Mouse (Mus musculus) midbrain, embryonic 15.5 days (tissue): ENCODE results near the gene Rbfox3. TPM values are rescaled to one million over a fixed set of nuclear protein-coding genes. Genes with fewer than 3 reads are reported as not detected.

ENCODE experiments used
- ATAC-seq: fragments of 200-750 bp; cut with Nextera tagmentation; replicated peaks from 2 replicates; pipeline ENCODE4 v1.8.0; 2017; ENCODE audit warnings: moderate TSS enrichment
- H3K27ac ChIP-seq: fragments of 300-500 bp; sonication (generic); 2 replicates; pipeline ENCODE4 v1.5.1; 2015; ENCODE audit warnings: mild to moderate bottlenecking, inconsistent platforms
- H3K27me3 ChIP-seq: fragments of 300-500 bp; sonication (generic); replicated peaks from 2 replicates; pipeline ENCODE4 v1.6.1; 2015; ENCODE audit warnings: inconsistent platforms
- H3K36me3 ChIP-seq: fragments of 300-500 bp; sonication (generic); replicated peaks from 2 replicates; pipeline ENCODE4 v1.6.1; 2015; ENCODE audit warnings: inconsistent platforms
- H3K4me1 ChIP-seq: fragments of 300-500 bp; sonication (generic); 2 replicates; pipeline ENCODE4 v1.6.1; 2015; ENCODE audit warnings: inconsistent platforms
- H3K4me2 ChIP-seq: fragments of 300-500 bp; sonication (generic); 2 replicates; pipeline ENCODE4 v1.6.1; 2015; ENCODE audit warnings: inconsistent platforms, mild to moderate bottlenecking, moderate library complexity
- H3K4me3 ChIP-seq: fragments of 300-500 bp; sonication (generic); 2 replicates; pipeline ENCODE4 v1.5.1; 2015; ENCODE audit warnings: mild to moderate bottlenecking, inconsistent platforms
- H3K9ac ChIP-seq: fragments of 300-500 bp; sonication (generic); 2 replicates; pipeline ENCODE4 v1.6.1; 2015; ENCODE audit warnings: mild to moderate bottlenecking, inconsistent platforms
- H3K9me3 ChIP-seq: fragments of 300-500 bp; sonication (generic); 2 replicates; pipeline ENCODE4 v1.6.1; 2016; ENCODE audit warnings: inconsistent platforms
- WGBS: fragments of 180-500 bp; shearing (Covaris S2); methylation state at CpG from one replicate; pipeline ENCODE4 v1.1.7; 2015; ENCODE audit warnings: mixed read lengths; 5-methylcytosine and 5-hydroxymethylcytosine counted together
- polyA plus RNA-seq: library from polyadenylated mRNA; unstranded; fragments of >200 nt; fragmentation: Nextera tagmentation; extraction: Ambion mirVana; gene quantifications from 2 replicates; pipeline ENCODE4 v1.2.1, GENCODE M21; 2015

Rbfox3 gene
- polyA plus RNA-seq, 1 experiment from 2014 or later, result 54.2 TPM

DNA sequence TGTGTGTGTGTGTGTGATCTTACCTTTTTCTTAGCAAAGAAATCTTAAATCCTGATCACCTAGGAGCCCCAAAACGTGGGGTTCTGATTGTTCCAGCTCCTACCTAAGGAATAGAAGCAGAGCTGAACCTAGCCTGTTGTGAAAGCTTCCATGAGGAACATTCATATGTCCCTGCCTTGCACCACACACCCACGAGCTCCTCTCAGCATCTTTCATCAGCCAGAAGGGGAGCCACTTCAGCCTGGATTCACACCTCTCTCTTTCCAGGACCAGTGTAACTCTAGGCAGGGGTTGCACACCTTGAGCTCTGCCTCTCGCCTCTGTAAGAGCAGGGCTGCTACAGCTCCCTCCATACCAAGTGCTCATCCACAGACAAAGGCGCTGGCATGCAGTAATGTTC is 330.4 kb downstream of the Rbfox3 start:
- Histone ChIP-seq H3K4me3 (no peak overlapping the region), H3K4me2 (no peak overlapping the region), H3K27me3 (no peaks in the 10 kb centered on the region), H3K36me3 (no peaks in the 10 kb centered on the region), H3K27ac (peak overlapping the region; percentile 42; the same call in 1 of the 2 replicates), H3K9ac (no peak overlapping the region), H3K9me3 (no peaks in the 10 kb centered on the region), H3K4me1 (peaks cover 23% of the 10 kb centered on the region)
- 38% methylated on average over 4 of the region's 4 CpGs for WGBS
- ATAC-seq, result no peak

DNA sequence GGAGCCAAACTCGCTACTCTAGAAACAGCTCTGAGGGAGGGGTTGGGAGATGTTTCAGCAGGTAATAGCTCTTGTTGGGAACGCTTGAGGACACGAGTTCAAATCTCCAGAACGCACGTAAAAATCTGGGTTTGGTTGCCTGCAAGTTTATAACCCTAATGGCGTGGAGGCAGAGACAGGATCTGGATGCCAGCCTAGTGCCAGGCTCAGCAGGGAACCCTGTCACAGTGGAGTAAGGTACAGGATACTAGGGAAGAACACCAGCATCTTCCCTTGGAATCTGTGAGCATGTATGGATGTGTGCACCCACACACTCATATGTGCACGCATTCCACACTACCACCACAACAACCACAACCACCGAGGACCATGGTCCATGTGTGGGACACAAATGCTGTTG is 331.8 kb downstream of the Rbfox3 start:
- ATAC-seq, result no peak
- 85% methylated on average over 8 of the region's 8 CpGs for WGBS
- Histone ChIP-seq H3K4me1 (peaks cover 27% of the 10 kb centered on the region), H3K27me3 (no peaks in the 10 kb centered on the region), H3K36me3 (no peaks in the 10 kb centered on the region), H3K27ac (no peak overlapping the region), H3K9ac (no peak overlapping the region), H3K9me3 (no peaks in the 10 kb centered on the region), H3K4me2 (no peak overlapping the region), H3K4me3 (no peak overlapping the region)

DNA sequence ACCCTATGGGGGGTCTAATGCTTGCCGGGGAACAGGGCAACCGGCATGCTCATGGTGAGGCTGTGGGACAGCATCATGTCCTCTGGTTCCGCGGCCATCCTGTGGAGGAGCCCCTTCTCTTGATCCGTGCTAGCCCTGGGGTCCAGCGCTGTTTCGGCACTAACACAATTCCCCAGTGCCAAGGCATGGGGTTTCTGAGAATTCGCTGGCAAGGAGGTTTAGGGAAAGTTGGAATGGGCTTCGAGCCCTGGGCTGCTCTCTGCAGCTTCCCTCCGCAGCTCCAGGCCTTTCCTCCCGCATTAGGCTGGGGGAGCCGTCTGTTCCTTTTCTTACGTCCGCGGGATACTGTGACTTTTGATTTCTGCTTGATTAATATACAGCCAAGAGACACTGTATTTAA is 334.1 kb downstream of the Rbfox3 start:
- peaks cover 9% of the 10 kb centered on the region for H3K27me3 ChIP-seq
- H3K27ac ChIP-seq, result 0 out of 2 replicates have a peak overlapping the region, but pooled peaks have one; percentile 5
- no peak overlapping the region for H3K9ac ChIP-seq
- ATAC-seq, result no peak
- no peaks in the 10 kb centered on the region for H3K9me3 ChIP-seq
- 50% methylated on average over 15 of the region's 15 CpGs for WGBS
- no peak overlapping the region for H3K4me2 ChIP-seq
- H3K36me3 ChIP-seq, result no peaks in the 10 kb centered on the region
- no peak overlapping the region for H3K4me3 ChIP-seq
- peaks cover 27% of the 10 kb centered on the region for H3K4me1 ChIP-seq

DNA sequence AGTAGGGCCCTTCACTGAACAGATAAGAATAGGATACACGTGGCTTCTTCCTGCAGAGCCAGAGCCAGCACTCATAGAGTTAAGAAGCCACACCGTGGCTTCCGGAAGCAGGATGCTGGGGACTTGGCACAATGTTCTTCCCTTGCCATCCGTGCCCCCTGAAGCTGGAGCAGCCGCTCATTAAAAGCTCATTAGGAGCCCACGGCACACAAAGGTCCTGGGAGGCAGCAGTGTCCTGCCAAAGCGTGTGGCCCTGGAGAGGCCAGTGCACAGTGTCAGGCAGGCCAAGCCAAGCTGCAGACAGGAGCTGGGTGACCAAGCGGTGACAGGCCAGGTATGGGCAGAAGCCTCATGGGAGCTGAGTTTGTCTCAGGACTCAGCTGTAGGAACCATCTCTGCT is 334.8 kb downstream of the Rbfox3 start:
- 40% methylated on average over 8 of the region's 8 CpGs for WGBS
- Histone ChIP-seq H3K27ac (no peak overlapping the region), H3K9me3 (no peaks in the 10 kb centered on the region), H3K9ac (no peak overlapping the region), H3K27me3 (peaks cover 15% of the 10 kb centered on the region), H3K4me1 (peaks cover 28% of the 10 kb centered on the region), H3K36me3 (no peaks in the 10 kb centered on the region), H3K4me2 (no peak overlapping the region), H3K4me3 (no peak overlapping the region)
- ATAC-seq, result no peak

DNA sequence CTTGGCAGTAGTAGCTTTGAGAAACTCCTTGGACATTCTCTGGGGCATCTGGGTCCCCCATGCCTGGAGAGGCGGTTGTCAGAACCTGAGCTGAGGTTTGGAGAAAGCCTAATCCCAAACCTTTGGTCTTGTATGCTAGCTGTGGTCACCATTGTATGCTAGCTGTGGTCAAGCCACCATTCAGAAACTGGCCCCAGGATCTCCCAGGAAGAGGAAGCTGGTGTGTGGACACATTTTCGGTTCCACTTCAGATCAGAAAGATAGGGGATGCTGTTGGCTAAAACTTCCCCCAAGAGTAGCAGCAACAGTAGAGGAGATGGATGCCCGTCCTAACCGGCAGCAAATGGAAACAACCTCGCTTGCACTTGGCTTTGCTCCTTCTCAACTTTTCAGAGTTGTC is 337.0 kb downstream of the Rbfox3 start:
- no peak overlapping the region for H3K4me2 ChIP-seq
- no peak overlapping the region for H3K9ac ChIP-seq
- peaks cover 37% of the 10 kb centered on the region for H3K27me3 ChIP-seq
- WGBS, result 86% methylated on average over 5 of the region's 5 CpGs
- ATAC-seq, result no peak
- no peaks in the 10 kb centered on the region for H3K9me3 ChIP-seq
- H3K4me1 ChIP-seq, result peaks cover 38% of the 10 kb centered on the region
- H3K27ac ChIP-seq, result no peak overlapping the region
- no peak overlapping the region for H3K4me3 ChIP-seq
- no peaks in the 10 kb centered on the region for H3K36me3 ChIP-seq

DNA sequence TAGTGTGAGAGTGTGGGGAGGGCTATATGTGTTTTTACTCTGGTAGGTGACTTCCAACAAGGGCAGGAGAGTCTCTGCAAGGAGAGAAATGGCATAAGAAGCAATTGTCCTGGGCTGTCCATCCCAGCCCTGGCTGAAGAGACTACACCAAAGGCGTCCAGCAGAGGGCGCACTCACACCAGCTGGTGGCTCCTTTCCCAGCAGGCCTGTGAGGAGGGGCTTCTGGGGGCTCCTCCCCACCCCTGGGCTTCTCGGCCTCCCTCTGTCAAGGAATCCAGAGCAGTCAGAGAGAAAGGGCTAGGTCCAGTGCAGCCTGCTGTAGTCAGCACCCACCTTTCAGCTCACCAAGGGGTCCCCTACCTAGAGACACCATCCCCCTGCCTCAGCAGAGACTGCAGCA is 337.8 kb downstream of the Rbfox3 start:
- Histone ChIP-seq H3K27me3 (peaks cover 46% of the 10 kb centered on the region), H3K36me3 (no peaks in the 10 kb centered on the region), H3K4me1 (peaks cover 46% of the 10 kb centered on the region), H3K9me3 (no peaks in the 10 kb centered on the region), H3K27ac (no peak overlapping the region), H3K4me2 (no peak overlapping the region), H3K9ac (no peak overlapping the region), H3K4me3 (no peak overlapping the region)
- WGBS, result 0% methylated on average over 3 of the region's 3 CpGs
- ATAC-seq, result no peak

DNA sequence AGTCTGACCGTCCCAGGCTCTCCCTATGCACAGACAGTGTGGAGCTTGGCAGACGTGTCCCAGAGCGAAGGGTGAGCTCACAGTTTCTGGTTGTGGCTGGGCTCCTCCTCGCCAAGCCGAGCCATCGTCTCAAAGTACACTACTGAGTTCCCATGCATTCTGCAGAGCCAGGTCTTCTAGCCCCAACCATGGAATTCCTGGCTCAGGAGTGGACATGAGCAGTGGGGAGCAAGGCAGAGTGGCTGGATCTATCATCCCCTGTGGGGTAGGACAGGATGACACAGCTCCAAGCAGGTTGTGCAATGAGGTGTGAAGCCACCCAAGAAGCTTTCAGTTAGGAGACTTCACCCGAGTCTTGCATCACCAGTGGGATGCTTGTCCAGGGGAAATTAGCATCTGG is 338.4 kb downstream of the Rbfox3 start:
- Histone ChIP-seq H3K4me3 (no peak overlapping the region), H3K27ac (no peak overlapping the region), H3K4me1 (peaks cover 49% of the 10 kb centered on the region), H3K4me2 (no peak overlapping the region), H3K9me3 (no peaks in the 10 kb centered on the region), H3K36me3 (no peaks in the 10 kb centered on the region), H3K27me3 (peaks cover 51% of the 10 kb centered on the region), H3K9ac (no peak overlapping the region)
- 72% methylated on average over 7 of the region's 7 CpGs for WGBS
- ATAC-seq, result no peak

DNA sequence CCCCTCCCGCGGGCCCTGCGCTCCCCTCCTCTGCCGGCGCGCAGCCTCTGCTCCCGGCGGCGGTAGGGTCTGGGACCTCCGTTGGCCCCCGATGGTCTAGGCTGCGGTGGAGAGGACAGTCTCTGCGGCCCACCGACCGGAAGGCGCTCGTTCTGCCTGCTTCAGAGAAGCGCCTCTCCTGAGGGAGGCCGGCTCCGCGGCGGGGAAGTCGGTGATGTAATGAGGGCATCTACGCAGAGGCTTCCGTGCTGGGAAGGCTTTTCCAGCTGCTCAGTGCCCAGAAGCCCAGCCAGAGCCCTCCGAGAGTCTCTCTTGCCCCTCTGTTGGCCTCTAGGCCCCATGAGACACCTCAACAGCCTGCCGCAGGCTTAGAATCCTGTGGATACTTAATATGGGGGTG is 341.2 kb downstream of the Rbfox3 start:
- Histone ChIP-seq H3K4me1 (peaks cover 25% of the 10 kb centered on the region), H3K9ac (peak overlapping the region; percentile 53), H3K27ac (peak overlapping the region; percentile 5; the same call in 1 of the 2 replicates), H3K9me3 (no peaks in the 10 kb centered on the region), H3K4me2 (peak overlapping the region; percentile 88), H3K4me3 (peak overlapping the region; percentile 50), H3K27me3 (peaks cover 58% of the 10 kb centered on the region), H3K36me3 (no peaks in the 10 kb centered on the region)
- 1% methylated on average over 27 of the region's 27 CpGs for WGBS
- peak; percentile 31; the same call in 1 of the 2 replicates for ATAC-seq

DNA sequence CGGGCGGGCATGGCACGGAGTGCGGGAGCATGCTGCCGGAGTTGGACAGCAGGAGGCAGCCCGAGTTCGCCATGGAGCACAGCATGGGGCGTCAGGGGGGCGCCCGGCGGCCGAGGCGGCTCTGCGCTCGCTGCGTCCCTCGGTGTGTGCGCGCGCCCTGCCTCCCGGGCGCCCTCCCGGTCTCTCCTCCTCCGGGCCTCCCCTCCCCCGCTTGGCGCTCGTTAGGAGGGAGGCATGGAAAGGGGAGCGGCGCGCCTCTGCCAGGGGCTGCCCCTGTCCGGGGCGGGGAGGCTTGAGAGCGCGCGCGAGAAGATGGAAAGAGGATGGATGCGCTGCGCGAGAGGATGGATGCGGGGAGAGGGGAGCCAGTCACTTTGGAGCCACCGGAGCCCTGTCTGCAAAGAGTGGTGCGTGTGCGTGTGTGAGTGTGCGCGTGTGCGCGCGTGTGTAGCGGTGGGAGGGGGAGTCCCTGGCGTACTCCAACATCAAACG is 341.8 kb downstream of the Rbfox3 start:
- Histone ChIP-seq H3K9ac (peak overlapping the region; percentile 53), H3K27ac (peak overlapping the region; percentile 5; the same call in 1 of the 2 replicates), H3K9me3 (no peaks in the 10 kb centered on the region), H3K27me3 (peaks cover 58% of the 10 kb centered on the region), H3K36me3 (no peaks in the 10 kb centered on the region), H3K4me2 (peak overlapping the region; percentile 88), H3K4me1 (peaks cover 25% of the 10 kb centered on the region), H3K4me3 (peak overlapping the region; percentile 50)
- ATAC-seq, result peak; percentile 70
- WGBS, result under 1% methylated on average over 50 of the region's 51 CpGs

DNA sequence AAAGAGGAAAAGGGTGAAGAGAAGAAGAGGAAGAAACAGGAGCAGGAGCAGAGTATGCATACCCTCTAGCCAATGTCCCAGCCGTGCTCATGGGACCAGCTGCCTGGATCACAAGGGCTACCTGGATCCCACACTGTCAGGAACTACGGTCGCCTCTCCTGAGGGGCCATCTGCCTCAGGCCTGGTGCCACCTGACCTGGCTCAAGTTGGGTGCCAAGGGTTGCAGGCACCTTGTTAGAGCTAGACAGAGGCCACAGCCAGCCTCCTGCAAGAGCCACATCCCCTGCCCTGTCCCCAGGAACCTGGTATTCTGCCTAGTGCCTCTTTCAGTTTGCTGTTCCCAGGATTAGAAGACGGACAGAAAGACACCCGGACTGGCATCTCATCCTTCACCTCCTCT is 347.5 kb downstream of the Rbfox3 start:
- H3K9me3 ChIP-seq, result no peaks in the 10 kb centered on the region
- H3K27me3 ChIP-seq, result peaks cover 16% of the 10 kb centered on the region
- H3K27ac ChIP-seq, result no peak overlapping the region
- H3K36me3 ChIP-seq, result no peaks in the 10 kb centered on the region
- ATAC-seq, result no peak
- H3K4me1 ChIP-seq, result peaks cover 5% of the 10 kb centered on the region
- WGBS, result 93% methylated on average over 5 of the region's 5 CpGs
- no peak overlapping the region for H3K9ac ChIP-seq
- H3K4me2 ChIP-seq, result no peak overlapping the region
- H3K4me3 ChIP-seq, result no peak overlapping the region

DNA sequence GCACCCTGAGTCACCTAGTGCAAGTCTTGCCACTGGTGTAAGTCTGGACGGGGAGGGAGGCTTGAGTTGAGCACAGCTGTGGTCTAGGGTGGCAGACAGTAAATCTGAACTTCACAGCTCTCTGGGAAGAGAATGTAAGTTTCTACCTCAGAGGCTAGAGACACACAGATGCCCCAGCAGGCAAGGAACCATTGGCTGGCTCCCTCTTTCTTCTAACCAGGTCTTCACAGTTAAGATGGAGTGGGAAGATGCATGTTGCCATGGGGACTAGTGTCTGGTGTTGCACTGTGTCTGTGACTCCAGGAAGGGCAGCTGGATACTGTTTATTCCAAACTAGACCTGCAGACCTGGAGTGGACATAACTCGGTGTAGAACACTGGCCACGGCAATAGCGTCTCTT is 348.6 kb downstream of the Rbfox3 start:
- Histone ChIP-seq H3K36me3 (no peaks in the 10 kb centered on the region), H3K4me3 (no peak overlapping the region), H3K27me3 (peaks cover 5% of the 10 kb centered on the region), H3K27ac (no peak overlapping the region), H3K9me3 (no peaks in the 10 kb centered on the region), H3K9ac (no peak overlapping the region), H3K4me2 (no peak overlapping the region), H3K4me1 (no peaks in the 10 kb centered on the region)
- ATAC-seq, result no peak
- 88% methylated on average over 4 of the region's 4 CpGs for WGBS

DNA sequence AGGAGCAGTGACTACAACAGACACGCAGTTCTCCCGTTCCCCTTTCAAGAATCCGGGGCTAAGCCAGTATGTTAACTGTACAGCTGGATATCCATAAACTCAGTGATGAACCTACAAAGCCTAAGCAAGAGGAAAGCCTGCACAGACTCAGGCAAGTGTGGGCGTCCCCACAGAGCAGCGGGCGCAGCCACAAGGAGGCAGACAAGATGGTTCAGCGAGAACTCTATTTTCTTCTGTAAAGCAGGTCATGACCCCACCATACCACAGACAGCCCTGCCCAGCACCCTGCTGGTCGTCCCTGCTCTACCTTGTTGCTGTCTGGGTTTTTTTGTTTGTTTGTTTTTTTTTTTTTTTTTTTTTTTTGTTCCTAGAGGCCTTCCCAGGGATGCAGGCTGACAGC is 353.2 kb downstream of the Rbfox3 start:
- Histone ChIP-seq H3K4me2 (no peak overlapping the region), H3K9me3 (no peaks in the 10 kb centered on the region), H3K4me1 (peaks cover 17% of the 10 kb centered on the region), H3K27me3 (no peaks in the 10 kb centered on the region), H3K36me3 (no peaks in the 10 kb centered on the region), H3K4me3 (no peak overlapping the region), H3K9ac (no peak overlapping the region), H3K27ac (no peak overlapping the region)
- WGBS, result 60% methylated on average over 8 of the region's 8 CpGs
- no peak for ATAC-seq

DNA sequence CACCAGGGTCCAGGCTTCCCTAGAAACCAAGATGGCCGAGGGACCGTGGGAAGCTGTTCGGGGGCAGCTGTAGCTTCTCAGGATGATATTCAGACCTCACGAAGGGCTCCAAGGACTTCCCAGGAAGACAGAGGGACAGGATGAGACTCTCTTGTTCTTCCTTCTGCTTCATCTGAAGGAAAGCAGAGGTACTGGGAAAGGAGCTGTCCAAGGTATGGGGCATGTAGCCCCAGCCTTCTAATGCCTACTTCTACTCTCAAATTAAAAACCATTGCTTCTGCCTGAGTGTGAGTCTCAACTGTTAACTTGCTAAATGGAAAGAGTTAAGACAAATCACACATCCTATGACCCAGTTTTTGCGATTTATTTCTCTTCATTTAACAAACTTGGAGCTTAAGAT is 355.8 kb downstream of the Rbfox3 start:
- ATAC-seq, result no peak
- Histone ChIP-seq H3K9ac (no peak overlapping the region), H3K4me1 (peaks cover 33% of the 10 kb centered on the region), H3K27me3 (no peaks in the 10 kb centered on the region), H3K9me3 (no peaks in the 10 kb centered on the region), H3K36me3 (no peaks in the 10 kb centered on the region), H3K4me2 (no peak overlapping the region), H3K27ac (no peak overlapping the region), H3K4me3 (no peak overlapping the region)
- 71% methylated on average over 5 of the region's 5 CpGs for WGBS
